Mouse (Mus musculus): ENCODE measurements at regions not wholly inside any gene's neighbourhood (a gene's known extent, or its start where the extent isn't known, plus 50 kb on each side); places are given as distances from the start of the nearest gene placed in this dataset.
"Not testable (repeated sequence)": the region's sequence is repeated elsewhere in the genome, so short reads cannot be mapped to it uniquely, and the experiment has no call there.

- DNase-seq: no peak
Observed at GRCm38 (mm10) chr14:58317640-58318039, 247.3 kb downstream of the Fgf9 start.

DNA sequence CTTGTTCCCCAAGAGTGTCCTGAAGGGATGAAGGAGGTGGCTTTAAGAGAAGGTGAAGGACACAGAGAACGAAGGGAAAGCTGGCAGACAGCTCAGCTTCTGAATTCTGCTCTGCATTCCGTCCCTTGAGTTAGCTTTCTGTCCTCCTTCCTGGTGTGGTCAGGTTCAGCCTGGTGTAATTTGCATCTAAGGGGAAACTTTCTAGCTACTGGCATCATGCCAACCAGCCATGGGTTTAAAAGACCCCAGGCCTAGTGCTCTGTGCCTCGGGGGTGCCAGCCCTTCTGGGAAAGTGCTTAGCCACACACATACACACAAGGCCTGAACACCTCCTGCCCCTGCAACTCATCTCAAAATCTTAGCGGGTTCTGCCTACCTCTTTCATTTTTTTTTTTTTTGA lies 246.9 kb downstream of the Fgf9 start:
- no peak for DNase-seq

- DNase-seq: no peak
Observed at GRCm38 (mm10) chr14:58307695-58308094, 237.3 kb downstream of the Fgf9 start.

DNA sequence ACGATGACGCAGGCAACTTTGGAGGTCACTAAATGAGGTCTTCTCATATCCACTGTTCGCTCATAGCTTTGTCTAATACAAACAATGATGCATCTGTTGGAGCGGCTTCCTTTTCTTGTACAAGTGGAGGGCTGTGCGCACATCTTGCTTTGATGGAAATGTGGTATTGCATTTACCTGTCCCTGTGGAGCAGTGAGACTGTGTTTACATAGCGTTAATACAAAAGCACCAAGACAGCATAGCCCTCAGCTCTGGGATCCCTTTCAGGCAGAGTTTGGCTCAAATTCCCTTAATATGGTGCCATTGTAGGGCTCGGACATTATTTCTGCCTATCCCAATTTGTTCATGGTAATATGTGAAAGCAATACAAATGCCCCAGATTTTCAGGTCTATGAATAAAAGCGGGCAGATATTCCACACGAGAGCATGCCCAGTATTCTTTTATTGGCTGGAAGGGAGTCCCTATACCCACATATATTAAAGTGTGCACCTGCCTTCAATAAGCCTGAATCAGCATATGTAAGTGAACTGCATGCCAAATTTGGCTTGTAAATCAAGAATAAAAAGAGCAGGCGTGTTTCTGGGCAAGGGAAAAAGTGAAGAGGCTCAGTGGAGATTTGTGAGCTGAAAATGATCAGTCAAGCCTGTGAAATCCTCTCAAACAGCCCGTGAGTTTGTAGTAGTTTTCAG lies 236.6 kb downstream of the Fgf9 start:
- DNase-seq: no peak

GRCm38 (mm10) chr14:58300411-58300887 lies 230.1 kb downstream of the Fgf9 start:
- no peak for DNase-seq

GRCm38 (mm10) chr14:58286007-58286525 lies 215.7 kb downstream of the Fgf9 start:
- DNase-seq: no peak

- DNase-seq: peak; percentile 14
Observed at GRCm38 (mm10) chr14:58282708-58283290, 212.5 kb downstream of the Fgf9 start.

GRCm38 (mm10) chr14:58282264-58282663 lies 211.9 kb downstream of the Fgf9 start:
- no peak for DNase-seq

DNA sequence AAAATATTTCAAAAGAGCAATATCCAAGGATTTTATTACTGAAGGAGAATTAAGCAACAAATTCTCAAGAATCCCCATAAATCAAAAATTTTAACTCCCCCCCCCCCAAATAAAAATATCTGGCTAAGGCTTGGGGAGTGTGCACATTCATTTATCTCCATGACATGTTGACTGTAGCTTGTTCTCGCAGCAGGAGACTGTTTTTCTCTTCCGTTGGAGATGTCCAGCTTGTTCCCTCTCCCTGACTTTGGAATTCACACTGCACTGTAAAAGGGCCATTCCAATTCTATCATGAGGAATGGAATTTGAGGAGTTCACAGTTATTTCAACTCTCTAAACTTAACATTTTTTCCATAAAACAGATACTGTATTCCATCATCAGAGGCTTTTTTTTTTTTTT lies 204.1 kb downstream of the Fgf9 start:
- not testable (repeated sequence) for DNase-seq

DNA sequence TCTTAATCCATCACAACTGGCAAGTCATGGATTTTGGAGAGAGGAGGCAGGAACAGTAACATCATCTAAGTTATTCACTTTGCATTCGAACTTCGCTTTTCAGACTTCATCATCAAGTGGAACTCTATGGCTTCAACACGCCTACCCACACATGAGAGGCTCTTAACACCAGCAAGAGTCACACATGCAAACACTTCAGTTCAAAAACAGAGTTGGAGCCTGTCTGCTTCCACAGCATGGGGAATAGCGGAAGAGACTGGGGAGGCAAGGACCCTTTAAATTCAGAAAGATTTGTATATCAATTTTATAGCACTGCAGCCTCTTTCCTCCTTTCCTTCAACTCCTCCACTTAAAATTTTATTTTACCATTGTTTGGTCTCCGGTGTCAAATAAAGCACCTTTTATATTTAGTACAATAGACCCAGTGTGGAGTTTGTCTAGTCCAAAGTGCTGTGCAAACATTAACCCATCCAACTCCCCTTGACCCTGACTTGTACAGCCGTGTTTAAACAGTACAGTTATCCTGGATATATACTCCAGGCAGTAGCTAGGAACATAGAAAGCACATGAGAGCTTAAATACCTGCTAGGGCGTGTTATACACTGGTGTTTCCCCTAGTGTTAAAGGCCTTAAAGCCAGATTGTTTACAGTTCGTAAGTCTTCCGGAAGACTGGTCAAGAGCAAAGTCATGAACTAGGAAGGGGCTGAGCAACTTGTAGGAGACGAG lies 203.5 kb downstream of the Fgf9 start:
- DNase-seq: no peak

- no peak for DNase-seq
Observed at GRCm38 (mm10) chr14:58265373-58265772, 195.0 kb downstream of the Fgf9 start.

DNA sequence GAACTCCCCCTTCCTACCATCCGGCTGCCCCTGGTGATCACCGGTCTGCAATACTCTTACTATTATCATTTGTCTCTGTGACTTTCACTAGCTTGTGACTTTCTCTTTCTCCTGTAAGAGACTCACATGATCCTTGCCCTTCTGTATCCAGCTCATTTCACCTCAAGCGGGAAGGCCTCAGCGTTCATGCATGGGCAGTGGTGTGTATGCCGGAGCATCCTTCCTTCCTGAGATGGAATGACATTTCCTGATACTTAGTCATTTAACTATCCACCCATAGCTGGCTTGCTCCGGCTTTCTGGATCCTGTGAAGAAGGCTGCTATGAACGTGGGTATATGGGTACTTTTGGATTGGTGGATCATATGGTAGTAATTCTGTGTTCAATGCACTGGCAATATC lies 194.1 kb downstream of the Fgf9 start:
- no peak for DNase-seq

- no peak for DNase-seq
Observed at GRCm38 (mm10) chr14:58253369-58253968, 183.1 kb downstream of the Fgf9 start.

DNA sequence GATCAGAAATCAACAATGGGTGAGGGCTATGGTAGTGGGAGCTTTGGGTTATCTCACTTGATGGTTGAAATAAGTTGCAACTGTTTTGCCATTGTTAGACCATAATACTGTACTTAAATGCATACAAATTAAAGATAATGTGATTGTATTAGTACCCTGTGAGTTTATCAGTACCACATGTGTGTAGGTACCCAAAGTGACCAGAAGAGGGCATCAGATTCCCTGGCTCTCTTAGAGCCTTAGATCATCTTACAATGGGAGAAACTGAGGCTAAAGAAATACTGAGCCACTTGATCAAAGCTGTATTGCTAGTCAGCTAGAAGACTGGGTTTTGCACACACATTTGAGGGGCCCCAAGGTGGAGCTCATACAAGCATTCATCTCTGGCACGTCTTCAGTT lies 155.5 kb downstream of the Fgf9 start:
- no peak for DNase-seq

- no peak for DNase-seq
Observed at GRCm38 (mm10) chr14:58224419-58224818, 154.1 kb downstream of the Fgf9 start.

GRCm38 (mm10) chr14:58208401-58208800 lies 138.1 kb downstream of the Fgf9 start:
- DNase-seq: no peak

DNA sequence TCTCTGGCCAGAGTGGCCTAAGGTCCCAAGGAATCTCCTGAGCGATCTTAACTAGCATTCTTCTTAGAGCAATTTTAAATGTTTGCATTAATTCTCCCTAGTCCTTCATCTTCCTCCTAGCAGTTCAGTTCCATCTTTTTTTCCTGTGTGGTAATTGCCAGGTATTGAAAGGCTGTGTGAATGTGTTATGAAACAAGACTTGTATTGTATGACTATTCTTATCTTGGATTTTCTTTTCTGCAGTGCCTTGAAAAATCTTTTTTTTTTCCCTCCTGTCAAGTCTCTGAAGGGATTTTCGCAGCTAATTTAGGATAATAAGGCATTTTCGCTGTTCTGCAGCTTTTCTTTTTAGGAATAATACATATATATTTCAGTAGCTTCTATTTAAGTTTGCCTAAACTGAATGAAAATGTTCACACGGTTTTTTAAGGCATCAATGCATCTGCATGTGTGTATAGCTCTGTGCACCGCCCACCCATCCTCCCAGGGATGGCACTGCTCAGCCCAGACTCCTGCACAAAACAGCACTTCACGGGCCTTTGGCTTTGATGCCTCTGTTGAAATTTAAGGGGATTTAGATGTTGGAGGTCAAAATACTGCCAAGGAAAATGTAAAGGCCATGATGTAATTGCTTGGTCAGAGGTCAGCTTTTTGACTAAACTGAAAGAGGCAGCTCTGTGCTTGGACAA lies 132.4 kb downstream of the Fgf9 start:
- peak; percentile 29 for DNase-seq

DNA sequence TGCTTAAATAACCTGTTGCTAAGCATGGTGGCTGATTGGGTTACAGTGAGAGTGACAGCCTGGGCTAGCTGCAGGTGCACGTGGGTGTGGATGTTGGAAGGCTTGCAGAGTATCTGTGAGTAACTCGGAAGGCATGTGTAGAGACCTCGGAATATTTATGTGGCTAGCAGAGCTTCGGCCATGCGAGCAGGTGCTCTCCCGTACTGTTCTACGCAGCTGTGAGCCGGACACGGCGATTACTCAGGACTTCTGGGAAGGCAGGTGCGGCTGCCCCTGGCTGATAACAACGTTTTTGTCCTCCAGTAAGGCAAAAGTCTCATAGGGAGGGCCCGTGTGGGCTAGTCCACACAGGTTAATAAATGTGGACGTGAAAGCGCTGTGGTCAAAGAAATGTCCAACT lies 119.6 kb downstream of the Fgf9 start:
- DNase-seq: no peak

- DNase-seq: no peak
Observed at GRCm38 (mm10) chr14:58182869-58183268, 112.5 kb downstream of the Fgf9 start.

DNA sequence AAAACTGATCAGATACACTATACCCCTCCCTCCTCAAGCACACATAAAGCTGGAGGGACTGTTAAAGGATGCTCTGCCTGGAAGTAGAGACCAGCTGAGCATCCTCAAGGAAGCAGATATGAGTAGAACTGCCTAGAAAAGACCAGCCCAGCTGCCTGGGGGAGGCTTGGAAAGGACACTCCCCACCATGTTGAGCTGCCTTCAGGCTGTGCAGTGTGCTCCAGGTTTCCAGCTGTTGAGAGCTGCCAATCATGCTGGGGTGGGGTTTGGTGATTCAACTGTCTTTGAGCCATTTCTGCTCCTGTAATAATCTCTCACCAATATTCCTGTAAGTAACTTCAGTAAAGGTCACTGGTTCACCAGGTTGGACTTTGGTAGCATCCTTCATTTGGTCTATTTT lies 110.4 kb downstream of the Fgf9 start:
- no peak for DNase-seq

DNA sequence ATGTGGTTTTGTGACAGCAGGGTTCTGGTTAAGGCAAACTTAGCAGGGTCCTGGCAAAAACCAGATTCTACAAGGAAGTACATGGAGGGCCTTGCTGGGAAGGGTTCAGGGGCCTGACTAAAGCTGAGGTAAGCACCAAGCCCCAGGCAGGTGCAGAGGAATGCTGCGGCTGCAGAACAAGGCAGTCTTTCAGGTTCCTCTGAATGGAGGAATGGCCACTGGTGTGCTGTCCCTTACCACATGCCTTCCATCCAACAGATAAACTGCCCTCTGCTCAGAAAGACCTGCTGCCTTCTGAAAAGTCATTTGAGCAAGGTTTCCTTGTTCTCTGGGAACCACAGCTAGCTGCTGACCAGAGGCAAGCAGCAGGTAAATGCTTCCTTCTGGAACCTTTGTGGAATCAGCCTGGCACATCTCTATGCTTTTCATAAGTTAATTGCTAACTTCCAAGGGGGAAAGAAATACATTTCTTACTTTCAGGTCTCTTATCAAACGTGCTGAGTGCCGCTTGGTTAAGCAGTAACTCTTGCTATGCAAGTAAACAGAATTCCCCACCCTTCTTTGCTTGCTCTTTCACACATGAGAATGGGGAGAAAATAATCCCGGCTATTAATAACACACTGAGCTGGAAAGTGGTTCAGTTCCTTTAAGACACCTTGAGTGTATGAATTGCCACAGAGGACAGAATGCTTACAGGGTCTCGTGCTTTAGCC lies 105.5 kb downstream of the Fgf9 start:
- DNase-seq: no peak

- no peak for DNase-seq
Observed at GRCm38 (mm10) chr14:58174512-58174911, 104.2 kb downstream of the Fgf9 start.
